Mouse (Mus musculus): Measurements from ENCODE around the gene Hsd17b6. TPM values are rescaled to one million over a fixed set of nuclear protein-coding genes. Genes with fewer than 3 reads are reported as not detected.

Hsd17b6 gene
- total and polyA plus RNA-seq, 3 experiments: 0.08 TPM; not detected in 2

GRCm38 (mm10) chr10:127966506-127966905 lies 40.9 kb downstream of the Hsd17b6 start:
- TF ChIP-seq EP300 (IDR thresholded peaks at IDR 0.05; ENCODE audit: low read length): no peak
- no peak for TF ChIP-seq RAD21 (IDR thresholded peaks at IDR 0.05; ENCODE audit: low read depth, low read length)
- TF ChIP-seq TBP (conservative IDR thresholded peaks at IDR 0.05; ENCODE audit: low read depth, low read length): no peak
- no peak for TF ChIP-seq MYC (IDR thresholded peaks at IDR 0.05; ENCODE audit: low read depth, low read length)
- no peak for TF ChIP-seq POLR2AphosphoS2 (IDR thresholded peaks at IDR 0.05; ENCODE audit: low read depth, low read length)
- no peak for TF ChIP-seq GABPA (IDR thresholded peaks at IDR 0.05; ENCODE audit: insufficient replicate concordance, low read depth, low read length)
- no peak for TF ChIP-seq MEF2A (IDR thresholded peaks at IDR 0.05; ENCODE audit: borderline replicate concordance, low read depth, low read length)
- no peak for TF ChIP-seq MAZ (IDR thresholded peaks at IDR 0.05; ENCODE audit: low read depth, low read length)
- TF ChIP-seq ZC3H11A (IDR thresholded peaks at IDR 0.05; ENCODE audit: low read depth, low read length): no peak
- no peak for TF ChIP-seq ZMIZ1 (IDR thresholded peaks at IDR 0.05; ENCODE audit: low read depth, low read length)
- no peak for TF ChIP-seq MAX (IDR thresholded peaks at IDR 0.05; ENCODE audit: low read length)
- TF ChIP-seq ETS1 (conservative IDR thresholded peaks at IDR 0.05; ENCODE audit: low read depth, low read length): no peak
- no peak for TF ChIP-seq NRF1 (IDR thresholded peaks at IDR 0.05; ENCODE audit: low read depth, low read length)
- Histone ChIP-seq H3K79me2 (replicated peaks; ENCODE audit: control insufficient read depth, extremely low read depth, insufficient read depth, poor library complexity, severe bottlenecking) (no peaks in the 10 kb centered on the region), H3K9ac (ENCODE audit: insufficient read depth, low read depth) (no peak overlapping the region), H3K4me3 (replicated peaks in 1 of 3; ENCODE audit: low read depth in 2 of 3, low read length in 2 of 3, poor library complexity in 1 of 3) (no peak overlapping the region), H3K4me1 (ENCODE audit: control insufficient read depth in 1 of 2, insufficient read depth in 2 of 2) (no peaks in the 10 kb centered on the region), H3K27ac (ENCODE audit: insufficient read depth, low read depth) (no peak overlapping the region), H3K4me2 (ENCODE audit: insufficient read depth, low read depth, poor library complexity, severe bottlenecking) (no peak overlapping the region), H3K9me3 (replicated peaks; ENCODE audit: low read length) (peaks cover 3% of the 10 kb centered on the region), H3K27me3 (replicated peaks) (no peaks in the 10 kb centered on the region), H3K36me3 (replicated peaks in 1 of 2; ENCODE audit: control insufficient read depth in 1 of 2, insufficient read depth in 1 of 2, low read length in 1 of 2) (no peaks in the 10 kb centered on the region)
- DNase-seq (ENCODE audit: extremely low read depth): no peak
- in situ Hi-C loops (cut with MboI; ENCODE audit: low pct_ligation_motif_present, low pct_unique_long_range_greater_than_20kb, low sequenced_read_pairs): no loop called here
- dilution Hi-C loops (cut with MboI; ENCODE audit: extremely low pct_ligation_motif_present, extremely low pct_unique_long_range_greater_than_20kb, low sequenced_read_pairs): no loop called here

DNA sequence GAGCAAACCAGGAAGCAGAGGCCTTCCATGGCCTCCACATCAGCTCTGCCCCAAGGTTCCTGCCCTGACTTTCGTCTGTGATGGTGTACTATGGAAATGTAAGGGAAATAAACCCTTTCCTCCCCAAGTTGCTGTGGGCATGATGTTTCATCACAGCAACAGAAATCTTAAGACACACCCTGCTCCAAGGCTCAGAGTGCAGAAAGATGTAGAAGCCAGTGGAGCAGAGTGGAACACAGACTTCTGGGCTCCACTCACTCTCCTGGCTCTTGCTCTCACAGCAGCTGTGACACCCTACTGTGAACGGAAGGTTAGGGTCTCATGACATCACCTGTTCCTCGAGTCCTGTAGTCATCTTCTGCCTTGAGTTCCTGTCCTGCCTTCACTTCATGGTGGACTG lies 43.4 kb downstream of the Hsd17b6 start:
- no peaks in the 10 kb centered on the region for H3K79me2 ChIP-seq (replicated peaks; ENCODE audit: control insufficient read depth, extremely low read depth, insufficient read depth, poor library complexity, severe bottlenecking)
- no peak overlapping the region for H3K4me2 ChIP-seq (ENCODE audit: insufficient read depth, low read depth, poor library complexity, severe bottlenecking)
- H3K4me1 ChIP-seq (ENCODE audit: control insufficient read depth in 1 of 2, insufficient read depth in 2 of 2): no peaks in the 10 kb centered on the region
- TF ChIP-seq ZMIZ1 (IDR thresholded peaks at IDR 0.05; ENCODE audit: low read depth, low read length) (no peak), KAT2A (IDR thresholded peaks at IDR 0.05; ENCODE audit: insufficient replicate concordance, low read length) (no peak), ETS1 (conservative IDR thresholded peaks at IDR 0.05; ENCODE audit: low read depth, low read length) (no peak)
- no peak overlapping the region for H3K27ac ChIP-seq (ENCODE audit: insufficient read depth, low read depth)
- dilution Hi-C loops (cut with MboI; ENCODE audit: extremely low pct_ligation_motif_present, extremely low pct_unique_long_range_greater_than_20kb, low sequenced_read_pairs): no loop called here
- no peak overlapping the region for H3K4me3 ChIP-seq (replicated peaks in 1 of 3; ENCODE audit: low read depth in 2 of 3, low read length in 2 of 3, poor library complexity in 1 of 3)
- H3K9ac ChIP-seq (ENCODE audit: insufficient read depth, low read depth): no peak overlapping the region
- no peak for DNase-seq (ENCODE audit: extremely low read depth)
- peaks cover 4% of the 10 kb centered on the region for H3K9me3 ChIP-seq (replicated peaks; ENCODE audit: low read length)
- H3K27me3 ChIP-seq (replicated peaks): peaks cover 2% of the 10 kb centered on the region
- in situ Hi-C loops (cut with MboI; ENCODE audit: low pct_ligation_motif_present, low pct_unique_long_range_greater_than_20kb, low sequenced_read_pairs): no loop called here
- H3K36me3 ChIP-seq (replicated peaks in 1 of 2; ENCODE audit: control insufficient read depth in 1 of 2, insufficient read depth in 1 of 2, low read length in 1 of 2): no peaks in the 10 kb centered on the region

- Histone ChIP-seq H3K4me1 (ENCODE audit: control insufficient read depth in 1 of 2, insufficient read depth in 2 of 2) (no peaks in the 10 kb centered on the region), H3K79me2 (replicated peaks; ENCODE audit: control insufficient read depth, extremely low read depth, insufficient read depth, poor library complexity, severe bottlenecking) (no peaks in the 10 kb centered on the region), H3K4me2 (ENCODE audit: insufficient read depth, low read depth, poor library complexity, severe bottlenecking) (no peak overlapping the region), H3K27me3 (replicated peaks) (peaks cover 2% of the 10 kb centered on the region), H3K9me3 (replicated peaks; ENCODE audit: low read length) (peaks cover 4% of the 10 kb centered on the region), H3K9ac (ENCODE audit: insufficient read depth, low read depth) (no peak overlapping the region), H3K36me3 (replicated peaks in 1 of 2; ENCODE audit: control insufficient read depth in 1 of 2, insufficient read depth in 1 of 2, low read length in 1 of 2) (no peaks in the 10 kb centered on the region), H3K4me3 (replicated peaks in 1 of 3; ENCODE audit: low read depth in 2 of 3, low read length in 2 of 3, poor library complexity in 1 of 3) (no peak overlapping the region), H3K27ac (ENCODE audit: insufficient read depth, low read depth) (no peak overlapping the region)
- in situ Hi-C loops (cut with MboI; ENCODE audit: low pct_ligation_motif_present, low pct_unique_long_range_greater_than_20kb, low sequenced_read_pairs) (no loop called here), dilution Hi-C loops (cut with MboI; ENCODE audit: extremely low pct_ligation_motif_present, extremely low pct_unique_long_range_greater_than_20kb, low sequenced_read_pairs) (no loop called here)
- TF ChIP-seq ELF1 (IDR thresholded peaks at IDR 0.05; ENCODE audit: low read depth, low read length): no peak
- TF ChIP-seq USF2 (conservative IDR thresholded peaks at IDR 0.05; ENCODE audit: low read depth, low read length): no peak
- no peak for TF ChIP-seq RAD21 (IDR thresholded peaks at IDR 0.05; ENCODE audit: low read depth, low read length)
- no peak for TF ChIP-seq CHD2 (IDR thresholded peaks at IDR 0.05; ENCODE audit: low read length)
- no peak for TF ChIP-seq POLR2A (IDR thresholded peaks at IDR 0.05; ENCODE audit: low read depth, low read length)
- TF ChIP-seq MEF2A (IDR thresholded peaks at IDR 0.05; ENCODE audit: borderline replicate concordance, low read depth, low read length): no peak
- no peak for TF ChIP-seq SIN3A (IDR thresholded peaks at IDR 0.05; ENCODE audit: low read length)
- TF ChIP-seq EP300 (IDR thresholded peaks at IDR 0.05; ENCODE audit: low read length): no peak
- no peak for TF ChIP-seq MXI1 (IDR thresholded peaks at IDR 0.05; ENCODE audit: low read depth, low read length)
- no peak for TF ChIP-seq HCFC1 (IDR thresholded peaks at IDR 0.05; ENCODE audit: low read depth, low read length)
- no peak for TF ChIP-seq E2F4 (IDR thresholded peaks at IDR 0.05; ENCODE audit: insufficient replicate concordance, low read depth, low read length)
- no peak for TF ChIP-seq TCF12 (IDR thresholded peaks at IDR 0.05; ENCODE audit: low read depth, low read length)
- no peak for TF ChIP-seq NRF1 (IDR thresholded peaks at IDR 0.05; ENCODE audit: low read depth, low read length)
- DNase-seq (ENCODE audit: extremely low read depth): no peak
Observed at GRCm38 (mm10) chr10:127962451-127962850, 45.0 kb downstream of the Hsd17b6 start.

Measured in CH12.LX (cell line).